ENCODE assay signal across 8 mouse cellular contexts in genomic region chr1:24678205-24678917, GRCm38 (mm10). TPM values are rescaled to one million over a fixed set of nuclear protein-coding genes. Genes with fewer than 3 reads are reported as not detected.
DNase-seq lines count a peak whose midpoint lies in the region; ATAC-seq and TF ChIP-seq lines count a peak whose summit lies in the region.

Gene Lmbrd1, plus strand, starts transcription at chr1:24678630.

- WGBS in forebrain, embryonic 10.5 days = 4% methylated on average over 54 of the region's 54 CpGs
- WGBS in heart, embryonic 15.5 days = 1% methylated on average over 54 of the region's 54 CpGs
- 2% methylated on average over 51 of the region's 54 CpGs for WGBS in liver, embryonic 14.5 days (ENCODE audit: insufficient replicate concordance)
- 2% methylated on average over 52 of the region's 54 CpGs for WGBS in neural tube, embryonic 11.5 days
- WGBS in stomach, postnatal 0 days = under 1% methylated on average over 51 of the region's 54 CpGs

- peak within 1 kb of the TSS; percentile 82 for H3K4me3 ChIP-seq in forebrain, embryonic 10.5 days
- H3K4me3 ChIP-seq in heart, embryonic 15.5 days = peak within 1 kb of the TSS; percentile 90
- H3K4me3 ChIP-seq in liver, embryonic 14.5 days (ENCODE audit: insufficient read depth in 1 of 2, low read depth in 2 of 2, low read length in 2 of 2) = peak within 1 kb of the TSS; percentile 75 to 76
- peak within 1 kb of the TSS; percentile 73 for H3K4me3 ChIP-seq in neural tube, embryonic 11.5 days (ENCODE audit: low read depth, low read length)
- peak within 1 kb of the TSS; percentile 94 for H3K4me3 ChIP-seq in stomach, postnatal 0 days (ENCODE audit: low read depth, low read length)

- no peaks in the 10 kb centered on the region for H3K36me3 ChIP-seq in forebrain, embryonic 10.5 days (replicated peaks)
- H3K36me3 ChIP-seq in heart, embryonic 15.5 days = no peaks in the 10 kb centered on the region
- H3K36me3 ChIP-seq in liver, embryonic 14.5 days (replicated peaks; ENCODE audit: control insufficient read depth, insufficient read depth, low read depth) = no peaks in the 10 kb centered on the region
- H3K36me3 ChIP-seq in neural tube, embryonic 11.5 days (ENCODE audit: control insufficient read depth, insufficient read depth, low read length) = no peaks in the 10 kb centered on the region
- H3K36me3 ChIP-seq in stomach, postnatal 0 days (ENCODE audit: control insufficient read depth, insufficient read depth, low read length) = no peaks in the 10 kb centered on the region

- H3K9me3 ChIP-seq in forebrain, embryonic 10.5 days = no peaks in the 10 kb centered on the region
- H3K9me3 ChIP-seq in heart, embryonic 15.5 days (replicated peaks) = no peaks in the 10 kb centered on the region
- H3K9me3 ChIP-seq in liver, embryonic 14.5 days (ENCODE audit: control insufficient read depth, low read length) = no peaks in the 10 kb centered on the region
- no peaks in the 10 kb centered on the region for H3K9me3 ChIP-seq in neural tube, embryonic 11.5 days (ENCODE audit: control insufficient read depth, low read length)
- H3K9me3 ChIP-seq in stomach, postnatal 0 days (ENCODE audit: control insufficient read depth, low read length) = no peaks in the 10 kb centered on the region

- H3K27ac ChIP-seq in forebrain, embryonic 10.5 days = peak within 1 kb of the TSS; percentile 94
- peak within 1 kb of the TSS; percentile 77 for H3K27ac ChIP-seq in heart, embryonic 15.5 days
- H3K27ac ChIP-seq in liver, embryonic 14.5 days = no peak within 1 kb of the TSS
- H3K27ac ChIP-seq in neural tube, embryonic 11.5 days (ENCODE audit: low read depth, low read length) = peak within 1 kb of the TSS; percentile 70
- peak within 1 kb of the TSS; percentile 94 for H3K27ac ChIP-seq in stomach, postnatal 0 days (replicated peaks)

- H3K4me2 ChIP-seq in heart, embryonic 15.5 days = peak within 1 kb of the TSS; percentile 74
- H3K4me2 ChIP-seq in liver, embryonic 14.5 days (ENCODE audit: low read depth) = peak within 1 kb of the TSS; percentile 75
- peak within 1 kb of the TSS; percentile 60 for H3K4me2 ChIP-seq in neural tube, embryonic 11.5 days (ENCODE audit: low read depth)
- H3K4me2 ChIP-seq in stomach, postnatal 0 days (replicated peaks; ENCODE audit: low read depth) = peak within 1 kb of the TSS; percentile 68

- peak; percentile 73 for TF ChIP-seq CTCF in liver, embryonic 14.5 days (IDR thresholded peaks at IDR 0.05; ENCODE audit: low read depth)
- TF ChIP-seq CTCF in stomach, postnatal 0 days (IDR thresholded peaks at IDR 0.05; ENCODE audit: low read depth) = peak; percentile 78

- H3K4me1 ChIP-seq in forebrain, embryonic 10.5 days = peaks cover 10% of the 10 kb centered on the region
- peaks cover 9% of the 10 kb centered on the region for H3K4me1 ChIP-seq in heart, embryonic 15.5 days (replicated peaks)
- peaks cover 0 to 5% of the 10 kb centered on the region in 2 experiments; a peak in 1 of 4 replicates for H3K4me1 ChIP-seq in liver, embryonic 14.5 days (replicated peaks; ENCODE audit: control insufficient read depth in 2 of 2, insufficient read depth in 2 of 2, low read length in 1 of 2)
- peaks cover 6% of the 10 kb centered on the region; the same call in 1 of the 2 replicates for H3K4me1 ChIP-seq in neural tube, embryonic 11.5 days (ENCODE audit: control insufficient read depth, insufficient read depth, low read length)
- H3K4me1 ChIP-seq in stomach, postnatal 0 days (replicated peaks; ENCODE audit: control insufficient read depth, insufficient read depth) = no peaks in the 10 kb centered on the region

- H3K9ac ChIP-seq in heart, embryonic 15.5 days = peak within 1 kb of the TSS; percentile 63
- H3K9ac ChIP-seq in liver, embryonic 14.5 days (replicated peaks) = peak within 1 kb of the TSS; percentile 69
- peak within 1 kb of the TSS; percentile 80 for H3K9ac ChIP-seq in neural tube, embryonic 11.5 days (ENCODE audit: low read length)
- peak within 1 kb of the TSS; percentile 95 for H3K9ac ChIP-seq in stomach, postnatal 0 days (ENCODE audit: low read length)

- no peaks in the 10 kb centered on the region for H3K27me3 ChIP-seq in forebrain, embryonic 10.5 days (ENCODE audit: poor library complexity, severe bottlenecking)
- H3K27me3 ChIP-seq in heart, embryonic 15.5 days = no peaks in the 10 kb centered on the region
- no peaks in the 10 kb centered on the region for H3K27me3 ChIP-seq in liver, embryonic 14.5 days (ENCODE audit: control insufficient read depth, insufficient read depth, low read length)
- H3K27me3 ChIP-seq in neural tube, embryonic 11.5 days (ENCODE audit: control insufficient read depth, insufficient read depth, low read length) = no peaks in the 10 kb centered on the region
- no peaks in the 10 kb centered on the region for H3K27me3 ChIP-seq in stomach, postnatal 0 days (ENCODE audit: control insufficient read depth, insufficient read depth, low read length)

- DNase-seq in CD8-positive naive resting alpha-beta T cell, adult 2 months (ENCODE audit: low read depth in 2 of 2, low spot score in 2 of 2) = peak; percentile 95 to 96
- DNase-seq in c-Kit-positive CD71-negative TER-119-negative erythroid progenitor cells, embryonic 14.5 days (ENCODE audit: low read depth) = peak; percentile 76
- peak; percentile 93 for DNase-seq in forebrain, embryonic 10.5 days (ENCODE audit: extremely low spot score, low spot score)
- peak; percentile 95 for DNase-seq in kidney, postnatal 25 days
- peak; percentile 65 to 77 (median 75) for DNase-seq in liver, embryonic 14.5 days (ENCODE audit: low read depth in 3 of 3, low spot score in 3 of 3)
- DNase-seq in neural tube, embryonic 11.5 days (ENCODE audit: low spot score) = peak; percentile 94
- DNase-seq in stomach, postnatal 0 days (ENCODE audit: low spot score) = peak; percentile 94

- ATAC-seq in heart, embryonic 15.5 days (replicated peaks; ENCODE audit: insufficient number of reproducible peaks, insufficient read depth, low FRiP score, low read depth) = peak; percentile 91
- peak; percentile 96 for ATAC-seq in liver, embryonic 14.5 days (ENCODE audit: insufficient read depth)
- ATAC-seq in neural tube, embryonic 11.5 days (ENCODE audit: insufficient read depth, low FRiP score, low TSS enrichment) = peak; percentile 94
- ATAC-seq in stomach, postnatal 0 days (ENCODE audit: low FRiP score, low TSS enrichment) = peak; percentile 95

- TF ChIP-seq EP300 in liver, embryonic 14.5 days (IDR thresholded peaks at IDR 0.05; ENCODE audit: low read depth) = no peak
- TF ChIP-seq EP300 in stomach, postnatal 0 days (optimal IDR thresholded peaks at IDR 0.05) = no peak

RNA-seq across cellular contexts. Expression of gene Lmbrd1, which starts in this region (rescaled TPM):
- 23.3 and 24.0 TPM in 2 replicates for polyA plus RNA-seq in forebrain, embryonic 10.5 days (2016; fragmentation: Nextera tagmentation; extraction: Ambion mirVana)
- 23.4 and 25.4 TPM in 2 replicates for polyA plus RNA-seq in heart, embryonic 15.5 days (2015; fragmentation: Nextera tagmentation; extraction: Ambion mirVana)
- 3.8 and 5.9 TPM in 2 replicates for polyA plus RNA-seq in liver, embryonic 14.5 days (2012; rRNA removed)
- polyA plus RNA-seq in liver, embryonic 14.5 days (2014; fragmentation: Nextera tagmentation; extraction: Ambion mirVana) = 12.6 and 13.9 TPM in 2 replicates
- polyA plus RNA-seq in neural tube, embryonic 11.5 days (2014; fragmentation: Nextera tagmentation; extraction: Ambion mirVana) = 27.4 and 32.1 TPM in 2 replicates
- polyA plus RNA-seq in stomach, postnatal 0 days (2015; fragmentation: Nextera tagmentation; extraction: Ambion mirVana) = 33.6 and 35.2 TPM in 2 replicates
